Mouse (Mus musculus) G1E (cell line): ENCODE data around the gene Camk2n1. TPM values are rescaled to one million over a fixed set of nuclear protein-coding genes. Genes with fewer than 3 reads are reported as not detected.

ENCODE experiments used
- ATAC-seq: 2 replicates; pipeline ENCODE4 v1.8.0; 2016; ENCODE audit warnings: mild to moderate bottlenecking; ENCODE audit not compliant: insufficient number of reproducible peaks, poor library complexity, low FRiP score, severe bottlenecking; ENCODE audit errors: extremely low read depth
- DNase-seq: peaks from one replicate; pipeline ENCODE4 v3.0.0; 2012; ENCODE audit warnings: low spot score
- H3K27me3 ChIP-seq: 2 replicates; pipeline ENCODE4 v1.6.1; 2012; ENCODE audit warnings: mild to moderate bottlenecking, low read length, inconsistent platforms; ENCODE audit not compliant: insufficient read depth
- H3K36me3 ChIP-seq: replicated peaks from 2 replicates; pipeline ENCODE3; 2012; ENCODE audit warnings: mild to moderate bottlenecking, inconsistent platforms
- H3K4me1 ChIP-seq: 2 replicates; pipeline ENCODE4 v1.6.1; 2012; ENCODE audit warnings: low read depth, low read length, inconsistent platforms, mixed read lengths; ENCODE audit not compliant: insufficient read depth
- H3K4me3 ChIP-seq: 2 replicates; pipeline ENCODE4 v1.5.1; 2012; ENCODE audit warnings: low read depth, mild to moderate bottlenecking, inconsistent platforms, low read length, moderate library complexity, mixed read lengths
- H3K9me3 ChIP-seq: replicated peaks from 2 replicates; pipeline ENCODE4 v1.6.1; 2012; ENCODE audit warnings: inconsistent platforms
- CTCF ChIP-seq: IDR thresholded peaks from 2 replicates; pipeline ENCODE4 v1.5.1; 2012; ENCODE audit warnings: low read depth, low read length, inconsistent platforms, mixed read lengths
- GATA1 ChIP-seq: IDR thresholded peaks from 2 replicates; pipeline ENCODE4 v1.6.1; 2012; ENCODE audit warnings: borderline replicate concordance, low read length, inconsistent platforms, mixed read lengths
- GATA2 ChIP-seq: IDR thresholded peaks from 2 replicates; pipeline ENCODE4 v1.6.1; 2012; ENCODE audit warnings: low read depth, low read length, inconsistent platforms, borderline replicate concordance
- POLR2AphosphoS5 ChIP-seq: IDR thresholded peaks from 2 replicates; pipeline ENCODE4 v1.6.1; 2012; ENCODE audit warnings: low read depth, low read length, inconsistent platforms; ENCODE audit not compliant: insufficient replicate concordance
- TAL1 ChIP-seq: conservative IDR thresholded peaks from 2 replicates; pipeline ENCODE4 v1.6.1; 2012; ENCODE audit warnings: low read depth, low read length, inconsistent platforms, mixed read lengths
- polyA plus RNA-seq: library from polyadenylated mRNA; stranded (reverse); fragments of >175 nt; gene quantifications from 2 replicates; pipeline ENCODE4 v1.2.3, GENCODE M21; 2012
- total RNA-seq, 2 experiments: library from RNA; stranded (forward) in 1 of 2; stranded (reverse) in 1 of 2; fragments of 200-1000 nt in 1 of 2; fragments of >200 nt in 1 of 2; fragmentation: Nextera tagmentation in 1 of 2; gene quantifications; 2 replicates each; pipeline ENCODE4 v1.2.3; 2014 to 2017

Gene Camk2n1
- total and polyA plus RNA-seq, 3 experiments, result 1.6 to 3.7 (median 3.0) TPM

GRCm38 (mm10) chr4:138458171-138458570 lies 4.1 kb downstream of the Camk2n1 start:
- Histone ChIP-seq H3K27me3 (peaks cover 26% of the 10 kb centered on the region), H3K4me3 (no peak overlapping the region), H3K4me1 (peaks cover 31% of the 10 kb centered on the region), H3K9me3 (peaks cover 10% of the 10 kb centered on the region), H3K36me3 (no peaks in the 10 kb centered on the region)
- ATAC-seq (no peak), DNase-seq (no peak)
- no peak for TF ChIP-seq GATA2
- no peak for TF ChIP-seq POLR2AphosphoS5
- TF ChIP-seq CTCF, result no peak
- TF ChIP-seq TAL1, result no peak
- TF ChIP-seq GATA1, result no peak

GRCm38 (mm10) chr4:138458735-138459440 lies 4.8 kb downstream of the Camk2n1 start:
- Histone ChIP-seq H3K4me3 (no peak overlapping the region), H3K9me3 (peaks cover 10% of the 10 kb centered on the region), H3K27me3 (peaks cover 22% of the 10 kb centered on the region), H3K4me1 (peaks cover 30% of the 10 kb centered on the region), H3K36me3 (no peaks in the 10 kb centered on the region)
- no peak for ATAC-seq
- TF ChIP-seq GATA1 (no peak), TAL1 (no peak), CTCF (no peak), POLR2AphosphoS5 (no peak), GATA2 (no peak)
- no peak for DNase-seq

GRCm38 (mm10) chr4:138459775-138460174 lies 5.7 kb downstream of the Camk2n1 start:
- Histone ChIP-seq H3K27me3 (peaks cover 23% of the 10 kb centered on the region), H3K4me3 (no peak overlapping the region)
- no peak for ATAC-seq

GRCm38 (mm10) chr4:138460910-138461309 lies 6.8 kb downstream of the Camk2n1 start:
- Histone ChIP-seq H3K4me1 (peaks cover 12% of the 10 kb centered on the region), H3K4me3 (no peak overlapping the region), H3K27me3 (peaks cover 15% of the 10 kb centered on the region), H3K9me3 (no peaks in the 10 kb centered on the region), H3K36me3 (no peaks in the 10 kb centered on the region)
- ATAC-seq (no peak), DNase-seq (no peak)
- TF ChIP-seq GATA2 (no peak), POLR2AphosphoS5 (no peak), TAL1 (no peak), GATA1 (no peak)

More at GRCm38 (mm10) chr4:138459775-138460174, 5.7 kb downstream of the Camk2n1 start:
- peaks cover 10% of the 10 kb centered on the region for H3K9me3 ChIP-seq
- no peaks in the 10 kb centered on the region for H3K36me3 ChIP-seq
- peaks cover 23% of the 10 kb centered on the region for H3K4me1 ChIP-seq
- no peak for DNase-seq
- TF ChIP-seq TAL1, result no peak
- no peak for TF ChIP-seq POLR2AphosphoS5
- no peak for TF ChIP-seq GATA1
- TF ChIP-seq GATA2, result no peak
- no peak for TF ChIP-seq CTCF

- TF ChIP-seq POLR2AphosphoS5, result no peak
- ATAC-seq (no peak), DNase-seq (no peak)
- Histone ChIP-seq H3K9me3 (no peaks in the 10 kb centered on the region), H3K27me3 (peaks cover 10% of the 10 kb centered on the region), H3K36me3 (no peaks in the 10 kb centered on the region), H3K4me1 (peaks cover 7% of the 10 kb centered on the region), H3K4me3 (no peak overlapping the region)
These were observed 7.4 kb downstream of the Camk2n1 start for GRCm38 (mm10) chr4:138461471-138461870.

- TF ChIP-seq GATA1 (no peak), TAL1 (no peak), GATA2 (no peak), CTCF (no peak), POLR2AphosphoS5 (no peak)
- H3K4me1 ChIP-seq, result peaks cover 7% of the 10 kb centered on the region
- H3K27me3 ChIP-seq, result peaks cover 10% of the 10 kb centered on the region
- H3K4me3 ChIP-seq, result no peak overlapping the region
- no peaks in the 10 kb centered on the region for H3K36me3 ChIP-seq
- DNase-seq (no peak), ATAC-seq (no peak)
- no peaks in the 10 kb centered on the region for H3K9me3 ChIP-seq
These were observed 9.1 kb downstream of the Camk2n1 start for GRCm38 (mm10) chr4:138462971-138463831.
